ENCODE assay signal across 10 mouse cellular contexts in genomic region chr10:121837166-121837898, GRCm38 (mm10).
A peak's percentile ranks its signal among the peaks of the same experiment; 100 is the strongest.
DNase-seq lines count a peak whose midpoint lies in the region; ATAC-seq and TF ChIP-seq lines count a peak whose summit lies in the region.
"Had no signal": no experiment of that assay in that cellular context is flagged by ENCODE, and none has a peak within 500 bp of the region (broad histone marks: within the 10 kb centered on the region; RNA-seq: fewer than 3 reads in every experiment).

No protein-coding gene starts in this region.

- 66% methylated on average over 16 of the region's 16 CpGs for WGBS in intestine, postnatal 0 days
- WGBS in midbrain, embryonic 15.5 days = 68% methylated on average over 16 of the region's 16 CpGs

- ATAC-seq in intestine, postnatal 0 days = 0 out of 2 replicates have a peak, but pooled peaks have one; percentile 2
- peak; percentile 73 for ATAC-seq in midbrain, embryonic 15.5 days (replicated peaks)

- H3K36me3 ChIP-seq in intestine, postnatal 0 days (ENCODE audit: control insufficient read depth, insufficient read depth) = peaks cover 3% of the 10 kb centered on the region; the same call in 1 of the 2 replicates
- H3K36me3 ChIP-seq in midbrain, embryonic 15.5 days (replicated peaks) = peaks cover 14% of the 10 kb centered on the region

- H3K27me3 ChIP-seq in intestine, postnatal 0 days (replicated peaks; ENCODE audit: control insufficient read depth, insufficient read depth, low read length) = no peaks in the 10 kb centered on the region
- H3K27me3 ChIP-seq in midbrain, embryonic 15.5 days (replicated peaks) = no peaks in the 10 kb centered on the region
- H3K27me3 ChIP-seq: CH12.LX had no signal

- no peak overlapping the region for H3K9ac ChIP-seq in intestine, postnatal 0 days (ENCODE audit: low read depth, low read length)
- H3K9ac ChIP-seq in midbrain, embryonic 15.5 days = no peak overlapping the region

- peak; percentile 10 for DNase-seq in cerebellum, postnatal 36 days
- no peak for DNase-seq in cerebellum, adult 9-10 months
- peak; percentile 48 for DNase-seq in adipocyte (ENCODE audit: low spot score)
- DNase-seq in heart, adult 11 months = peak; percentile 96
- DNase-seq in spleen, postnatal 10 days (ENCODE audit: low spot score in 2 of 2) = no peak
- no peak for DNase-seq in thymus, postnatal 36 days

- H3K4me2 ChIP-seq in intestine, postnatal 0 days (replicated peaks; ENCODE audit: low read depth) = peak overlapping the region; percentile 44
- H3K4me2 ChIP-seq in midbrain, embryonic 15.5 days = 0 out of 2 replicates have a peak overlapping the region, but pooled peaks have one; percentile 1

- H3K4me1 ChIP-seq in intestine, postnatal 0 days (replicated peaks; ENCODE audit: control insufficient read depth, insufficient read depth, low read length) = no peaks in the 10 kb centered on the region
- H3K4me1 ChIP-seq in midbrain, embryonic 15.5 days = peaks cover 11% of the 10 kb centered on the region

- no peak overlapping the region for H3K4me3 ChIP-seq in intestine, postnatal 0 days (ENCODE audit: low read depth, low read length)
- no peak overlapping the region for H3K4me3 ChIP-seq in midbrain, embryonic 15.5 days
- H3K4me3 ChIP-seq: erythroblast, embryonic 14.5 days had no signal

- TF ChIP-seq CTCF in intestine, postnatal 0 days (IDR thresholded peaks at IDR 0.05; ENCODE audit: low read depth) = no peak

- no peaks in the 10 kb centered on the region for H3K9me3 ChIP-seq in intestine, postnatal 0 days (ENCODE audit: control insufficient read depth)
- no peaks in the 10 kb centered on the region for H3K9me3 ChIP-seq in midbrain, embryonic 15.5 days

- H3K27ac ChIP-seq in intestine, postnatal 0 days (ENCODE audit: low read depth, low read length) = 0 out of 2 replicates have a peak overlapping the region, but pooled peaks have one; percentile 1
- H3K27ac ChIP-seq in midbrain, embryonic 15.5 days = peak overlapping the region; percentile 62

Comparison
In these comparisons a context has a peak if more than half of its experiments do, and no peak if none do; other contexts are left out.
1. DNase-seq: peak in cerebellum, postnatal 36 days (2 of 2), adipocyte (single experiment) and heart, adult 11 months (single experiment); none in cerebellum, adult 9-10 months (single experiment), spleen, postnatal 10 days (0 of 2) and thymus, postnatal 36 days (0 of 2).